Mouse (Mus musculus): ENCODE results near the gene Itpr2. TPM values are rescaled to one million over a fixed set of nuclear protein-coding genes. Genes with fewer than 3 reads are reported as not detected.

Gene Itpr2
- polyA plus RNA-seq, 1 experiment from 2014 or later = 3.9 TPM

DNA sequence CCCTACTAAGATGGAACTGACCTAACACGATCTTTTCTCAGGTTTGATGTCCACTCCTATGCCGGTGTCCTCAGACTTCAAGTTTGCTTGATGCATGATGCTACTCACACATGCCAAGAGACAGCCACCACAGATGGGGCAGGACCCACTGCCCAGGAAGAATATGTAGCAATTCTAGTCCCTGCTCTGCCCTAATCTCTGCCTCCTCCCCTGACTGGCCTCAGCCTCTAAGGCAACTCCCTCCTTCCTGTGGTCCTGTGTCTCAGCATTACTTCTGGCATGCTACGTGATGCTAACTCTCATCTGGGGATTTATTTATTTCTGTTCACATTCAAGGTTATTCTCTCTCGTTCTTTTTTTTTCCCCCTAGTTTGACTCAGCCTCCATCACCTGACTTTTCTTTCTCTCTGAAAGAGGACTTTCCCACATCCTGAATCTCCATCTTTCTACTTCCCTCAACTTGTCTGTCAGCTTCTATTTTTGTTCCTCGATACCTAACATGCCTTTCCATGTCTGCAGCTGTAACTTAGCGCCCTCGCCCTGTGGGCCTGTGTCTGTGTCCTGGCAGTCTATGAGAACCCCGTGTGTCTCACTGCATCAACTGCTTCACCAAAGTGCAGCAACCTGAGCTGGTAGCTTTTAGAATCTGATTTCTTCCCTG, 279.5 kb downstream of the Itpr2 start:
- no peaks in the 10 kb centered on the region for H3K9me3 ChIP-seq (ENCODE audit: control insufficient read depth, low read length)
- H3K4me2 ChIP-seq = no peak overlapping the region
- ATAC-seq (ENCODE audit: low FRiP score) (no peak), DNase-seq (ENCODE audit: low spot score, missing footprints) (no peak)
- WGBS = 82% methylated on average over 8 of the region's 8 CpGs
- H3K27ac ChIP-seq (ENCODE audit: low read depth, low read length) = no peak overlapping the region
- no peaks in the 10 kb centered on the region for H3K36me3 ChIP-seq (ENCODE audit: control insufficient read depth, insufficient read depth, low read length)
- no peak overlapping the region for H3K4me3 ChIP-seq (ENCODE audit: low read depth, low read length)
- no peaks in the 10 kb centered on the region for H3K4me1 ChIP-seq (ENCODE audit: control insufficient read depth, insufficient read depth, low read length)
- no peaks in the 10 kb centered on the region for H3K27me3 ChIP-seq (ENCODE audit: control insufficient read depth, insufficient read depth, low read length)
- H3K9ac ChIP-seq (ENCODE audit: low read length) = no peak overlapping the region

DNA sequence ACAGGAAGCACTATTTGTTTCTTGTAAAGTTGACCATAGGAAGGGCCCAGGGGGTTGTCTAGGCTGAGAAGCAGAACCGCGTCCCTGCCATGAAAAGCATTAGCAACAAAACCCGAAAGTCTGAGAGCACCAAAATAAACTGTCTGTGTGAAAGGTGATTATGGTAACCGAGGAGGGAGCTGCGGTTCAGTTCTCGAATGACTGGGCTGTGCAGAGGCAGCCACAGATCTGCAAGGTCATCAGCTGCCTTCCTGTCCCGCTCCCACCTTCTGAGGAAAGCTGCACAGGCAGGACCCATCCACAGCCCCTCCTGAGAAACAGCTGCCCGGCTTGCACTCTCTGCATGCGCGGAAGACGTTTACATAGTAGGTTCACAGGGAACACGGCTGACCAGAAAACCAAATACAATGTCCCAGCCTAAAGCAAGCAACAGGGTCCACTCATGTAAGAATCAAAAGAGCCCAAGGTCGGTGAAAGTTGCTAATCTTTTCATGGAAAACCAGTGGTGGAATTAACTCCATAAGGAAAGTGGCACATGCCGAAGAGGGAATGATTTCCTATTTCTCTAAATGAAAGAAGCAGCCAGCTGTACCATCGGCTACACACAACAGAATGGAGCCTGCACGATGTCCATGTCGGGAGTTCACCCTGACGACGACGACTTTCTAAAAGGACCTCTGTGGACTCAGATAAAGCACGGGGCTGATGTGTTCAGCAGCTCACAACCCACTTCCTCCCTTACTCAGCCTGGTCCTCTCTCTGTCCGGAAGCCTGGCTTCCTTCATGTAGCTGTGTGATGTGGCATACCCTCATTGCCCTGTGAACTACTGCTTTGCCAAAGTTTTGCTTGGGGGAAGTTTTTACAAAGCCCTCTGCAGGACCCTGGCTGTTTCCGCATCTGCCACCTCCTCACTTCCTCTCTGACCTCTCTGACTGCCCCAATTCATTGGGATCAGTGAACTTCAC, 280.4 kb downstream of the Itpr2 start:
- Histone ChIP-seq H3K4me3 (ENCODE audit: low read depth, low read length) (no peak overlapping the region), H3K9me3 (ENCODE audit: control insufficient read depth, low read length) (no peaks in the 10 kb centered on the region), H3K9ac (ENCODE audit: low read length) (no peak overlapping the region), H3K4me1 (ENCODE audit: control insufficient read depth, insufficient read depth, low read length) (no peaks in the 10 kb centered on the region), H3K4me2 (no peak overlapping the region), H3K27ac (ENCODE audit: low read depth, low read length) (no peak overlapping the region), H3K27me3 (ENCODE audit: control insufficient read depth, insufficient read depth, low read length) (no peaks in the 10 kb centered on the region), H3K36me3 (ENCODE audit: control insufficient read depth, insufficient read depth, low read length) (no peaks in the 10 kb centered on the region)
- ATAC-seq (ENCODE audit: low FRiP score) = no peak
- 67% methylated on average over 23 of the region's 23 CpGs for WGBS
- DNase-seq (ENCODE audit: low spot score, missing footprints) = no peak

DNA sequence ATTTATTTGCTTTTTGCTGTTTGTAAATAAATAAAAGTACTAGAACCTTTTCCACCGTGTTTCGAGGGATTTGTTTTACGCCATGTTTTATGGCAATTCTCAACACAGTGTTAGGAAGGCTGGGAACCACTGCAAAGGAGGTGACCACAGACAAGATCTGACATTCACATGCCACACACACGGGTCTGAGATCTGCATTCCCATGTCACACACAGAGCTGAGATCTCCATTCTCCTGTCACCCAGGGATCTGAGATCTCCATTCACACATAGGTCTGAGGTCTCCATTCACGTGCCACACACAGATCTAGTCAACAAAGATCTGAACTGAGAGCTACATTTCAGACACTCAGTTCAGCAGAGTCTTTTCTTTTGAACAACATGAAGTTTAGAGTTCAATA, 282.0 kb downstream of the Itpr2 start:
- 80% methylated on average over 5 of the region's 5 CpGs for WGBS
- Histone ChIP-seq H3K27ac (ENCODE audit: low read depth, low read length) (no peak overlapping the region), H3K4me1 (ENCODE audit: control insufficient read depth, insufficient read depth, low read length) (no peaks in the 10 kb centered on the region), H3K4me2 (no peak overlapping the region), H3K36me3 (ENCODE audit: control insufficient read depth, insufficient read depth, low read length) (no peaks in the 10 kb centered on the region), H3K9ac (ENCODE audit: low read length) (no peak overlapping the region), H3K9me3 (ENCODE audit: control insufficient read depth, low read length) (no peaks in the 10 kb centered on the region), H3K27me3 (ENCODE audit: control insufficient read depth, insufficient read depth, low read length) (no peaks in the 10 kb centered on the region), H3K4me3 (ENCODE audit: low read depth, low read length) (no peak overlapping the region)
- DNase-seq (ENCODE audit: low spot score, missing footprints) = no peak
- no peak for ATAC-seq (ENCODE audit: low FRiP score)

DNA sequence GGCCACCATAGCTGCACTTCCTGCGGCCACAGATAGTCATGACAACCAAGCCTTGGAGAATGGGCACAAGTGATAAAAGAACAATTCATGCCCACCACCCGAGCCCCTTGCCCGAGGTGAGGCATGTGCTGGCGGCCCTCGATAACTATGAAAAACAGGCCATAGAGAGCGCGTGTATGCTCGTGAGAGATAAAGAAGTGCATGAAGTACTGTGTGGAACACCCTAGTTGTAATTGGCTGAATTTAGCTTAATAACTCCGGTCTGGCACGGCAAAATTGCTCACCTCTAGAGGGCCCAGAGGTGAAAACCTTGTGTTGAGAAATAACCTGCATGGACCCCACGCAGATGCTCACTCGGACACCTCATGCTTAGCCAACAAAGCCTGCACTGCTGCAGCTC, 282.5 kb downstream of the Itpr2 start:
- Histone ChIP-seq H3K36me3 (ENCODE audit: control insufficient read depth, insufficient read depth, low read length) (no peaks in the 10 kb centered on the region), H3K27ac (ENCODE audit: low read depth, low read length) (no peak overlapping the region), H3K4me3 (ENCODE audit: low read depth, low read length) (no peak overlapping the region), H3K4me2 (no peak overlapping the region), H3K9ac (ENCODE audit: low read length) (no peak overlapping the region), H3K9me3 (ENCODE audit: control insufficient read depth, low read length) (no peaks in the 10 kb centered on the region), H3K27me3 (ENCODE audit: control insufficient read depth, insufficient read depth, low read length) (no peaks in the 10 kb centered on the region), H3K4me1 (ENCODE audit: control insufficient read depth, insufficient read depth, low read length) (no peaks in the 10 kb centered on the region)
- no peak for DNase-seq (ENCODE audit: low spot score, missing footprints)
- ATAC-seq (ENCODE audit: low FRiP score) = no peak
- 91% methylated on average over 12 of the region's 12 CpGs for WGBS

DNA sequence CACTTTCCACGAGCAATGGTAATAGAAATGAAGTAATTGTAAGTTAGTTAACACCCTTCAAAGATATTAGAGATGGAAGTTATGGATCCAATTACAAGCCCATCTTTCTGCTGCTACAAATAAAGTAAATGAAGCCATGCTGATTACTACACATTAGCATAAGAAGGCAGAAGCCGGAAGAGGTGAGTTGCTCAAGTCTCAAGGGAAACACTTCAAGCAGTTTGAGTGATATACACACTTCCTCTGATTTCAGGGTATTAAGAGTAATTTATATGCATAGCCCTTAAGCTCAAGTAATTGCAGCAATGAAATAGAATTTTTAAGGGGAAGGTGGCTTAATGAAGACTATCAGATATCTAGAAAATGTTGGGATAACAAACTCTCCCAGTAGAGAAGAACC, 286.7 kb downstream of the Itpr2 start:
- 82% methylated on average over 2 of the region's 2 CpGs for WGBS
- Histone ChIP-seq H3K9me3 (ENCODE audit: control insufficient read depth, low read length) (no peaks in the 10 kb centered on the region), H3K27ac (ENCODE audit: low read depth, low read length) (no peak overlapping the region), H3K27me3 (ENCODE audit: control insufficient read depth, insufficient read depth, low read length) (no peaks in the 10 kb centered on the region), H3K4me1 (ENCODE audit: control insufficient read depth, insufficient read depth, low read length) (no peaks in the 10 kb centered on the region), H3K36me3 (ENCODE audit: control insufficient read depth, insufficient read depth, low read length) (no peaks in the 10 kb centered on the region), H3K4me2 (no peak overlapping the region), H3K9ac (ENCODE audit: low read length) (no peak overlapping the region), H3K4me3 (ENCODE audit: low read depth, low read length) (no peak overlapping the region)
- DNase-seq (ENCODE audit: low spot score, missing footprints) = no peak
- ATAC-seq (ENCODE audit: low FRiP score) = no peak

DNA sequence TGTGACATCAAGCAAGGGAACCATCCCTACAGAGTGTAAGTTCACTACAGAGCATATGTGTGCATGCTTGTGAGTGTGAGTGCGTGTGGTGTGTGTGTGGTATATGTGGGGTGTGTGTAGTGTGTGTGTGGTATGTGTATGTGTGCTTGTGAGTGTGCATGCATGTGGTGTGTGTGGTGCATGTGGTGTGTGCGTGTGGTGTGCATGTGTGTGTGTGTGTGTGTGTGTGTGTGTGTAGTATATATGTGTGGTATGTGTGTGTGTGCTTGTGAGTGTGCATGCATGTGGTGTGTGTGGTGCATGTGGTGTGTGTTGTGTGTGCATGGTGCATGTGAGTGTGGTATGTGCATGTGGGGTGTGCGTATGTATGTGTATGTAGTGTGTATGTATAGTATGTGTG, 289.7 kb downstream of the Itpr2 start:
- no peak for ATAC-seq (ENCODE audit: low FRiP score)
- Histone ChIP-seq H3K36me3 (ENCODE audit: control insufficient read depth, insufficient read depth, low read length) (no peaks in the 10 kb centered on the region), H3K27ac (ENCODE audit: low read depth, low read length) (no peak overlapping the region), H3K27me3 (ENCODE audit: control insufficient read depth, insufficient read depth, low read length) (no peaks in the 10 kb centered on the region), H3K9ac (ENCODE audit: low read length) (no peak overlapping the region), H3K4me2 (no peak overlapping the region), H3K4me3 (ENCODE audit: low read depth, low read length) (no peak overlapping the region), H3K9me3 (ENCODE audit: control insufficient read depth, low read length) (no peaks in the 10 kb centered on the region), H3K4me1 (ENCODE audit: control insufficient read depth, insufficient read depth, low read length) (no peaks in the 10 kb centered on the region)
- 84% methylated on average over 3 of the region's 3 CpGs for WGBS
- no peak for DNase-seq (ENCODE audit: low spot score, missing footprints)

DNA sequence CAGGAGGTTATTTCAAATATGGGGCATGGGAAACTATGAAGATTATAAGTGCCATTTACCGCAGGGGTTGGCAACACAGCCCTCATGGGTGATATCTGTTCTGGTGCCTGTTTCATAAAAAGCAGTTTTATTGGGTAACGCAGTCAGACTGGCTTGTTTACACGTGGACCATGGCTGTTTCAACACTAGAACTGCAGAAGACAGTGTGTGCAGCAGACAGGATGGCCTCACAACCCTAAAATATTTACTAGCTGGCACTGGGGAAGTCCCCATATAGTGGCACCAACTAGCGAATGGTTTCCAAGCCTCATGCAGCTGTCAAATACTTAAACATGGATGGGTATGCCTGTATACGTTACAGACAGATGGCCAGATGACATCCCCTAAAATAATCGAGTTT, 290.8 kb downstream of the Itpr2 start:
- WGBS = 87% methylated on average over 6 of the region's 6 CpGs
- Histone ChIP-seq H3K4me2 (no peak overlapping the region), H3K9me3 (ENCODE audit: control insufficient read depth, low read length) (no peaks in the 10 kb centered on the region), H3K36me3 (ENCODE audit: control insufficient read depth, insufficient read depth, low read length) (no peaks in the 10 kb centered on the region), H3K27me3 (ENCODE audit: control insufficient read depth, insufficient read depth, low read length) (no peaks in the 10 kb centered on the region), H3K4me1 (ENCODE audit: control insufficient read depth, insufficient read depth, low read length) (no peaks in the 10 kb centered on the region), H3K9ac (ENCODE audit: low read length) (no peak overlapping the region), H3K4me3 (ENCODE audit: low read depth, low read length) (no peak overlapping the region), H3K27ac (ENCODE audit: low read depth, low read length) (no peak overlapping the region)
- no peak for ATAC-seq (ENCODE audit: low FRiP score)
- no peak for DNase-seq (ENCODE audit: low spot score, missing footprints)

DNA sequence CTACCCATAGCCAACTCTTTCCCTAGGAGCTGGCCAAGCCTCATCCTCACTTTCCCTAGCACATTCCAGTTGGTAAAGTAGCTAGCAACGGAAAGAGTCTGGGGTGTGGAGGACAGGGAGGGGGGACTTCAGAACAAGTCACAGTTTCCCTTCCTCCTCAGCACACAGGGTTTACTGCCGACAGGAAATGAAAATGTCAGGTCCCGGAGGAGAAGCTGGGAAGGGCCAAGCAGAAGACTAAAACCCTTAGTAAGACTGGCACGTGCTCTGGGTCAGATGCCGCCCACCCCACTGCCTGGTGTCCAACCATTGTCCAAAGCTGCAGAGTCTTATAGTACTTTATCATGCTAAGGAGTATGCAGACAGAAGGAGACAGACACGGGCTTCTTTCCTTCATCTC, 293.0 kb downstream of the Itpr2 start:
- Histone ChIP-seq H3K27me3 (ENCODE audit: control insufficient read depth, insufficient read depth, low read length) (no peaks in the 10 kb centered on the region), H3K9me3 (ENCODE audit: control insufficient read depth, low read length) (no peaks in the 10 kb centered on the region), H3K27ac (ENCODE audit: low read depth, low read length) (no peak overlapping the region), H3K4me1 (ENCODE audit: control insufficient read depth, insufficient read depth, low read length) (no peaks in the 10 kb centered on the region), H3K4me3 (ENCODE audit: low read depth, low read length) (no peak overlapping the region), H3K36me3 (ENCODE audit: control insufficient read depth, insufficient read depth, low read length) (no peaks in the 10 kb centered on the region), H3K4me2 (no peak overlapping the region), H3K9ac (ENCODE audit: low read length) (no peak overlapping the region)
- ATAC-seq (ENCODE audit: low FRiP score) = no peak
- DNase-seq (ENCODE audit: low spot score, missing footprints) = no peak
- 80% methylated on average over 6 of the region's 6 CpGs for WGBS

DNA sequence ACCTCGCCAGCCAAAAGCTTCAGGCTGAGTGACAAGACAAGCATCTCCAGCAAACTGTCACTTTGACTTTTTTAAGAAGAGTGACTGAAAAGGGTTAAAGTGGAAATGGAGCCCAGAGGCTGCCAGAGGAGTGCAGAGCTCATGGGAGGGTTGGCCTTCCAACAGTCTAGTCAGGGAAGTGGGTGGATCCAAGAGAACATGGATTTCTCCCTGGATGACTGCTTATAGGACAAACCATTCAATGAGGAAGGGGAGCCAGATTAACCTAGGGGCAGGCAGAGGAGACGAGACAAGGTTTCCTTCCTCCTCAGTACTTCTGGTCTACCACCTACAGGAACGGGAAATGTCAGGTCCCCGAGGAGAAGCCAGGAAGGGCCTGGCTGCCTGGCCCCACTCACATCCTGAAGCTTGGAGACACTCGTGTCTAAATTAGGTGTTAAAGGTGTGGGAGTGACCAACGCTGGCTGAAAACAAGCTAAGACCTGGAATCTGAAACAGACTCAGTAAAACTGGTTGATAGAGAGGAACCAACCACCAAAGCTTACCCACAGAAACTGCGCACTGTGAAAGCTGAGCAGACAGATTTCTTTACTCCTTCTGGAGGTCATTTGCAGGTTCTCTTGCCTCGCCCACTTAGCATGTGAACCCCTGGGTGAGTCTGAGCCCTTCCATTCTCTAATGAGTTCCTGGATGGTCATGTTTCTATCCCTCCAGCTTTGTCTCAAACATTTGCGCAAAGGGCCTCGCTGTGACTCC, 294.6 kb downstream of the Itpr2 start:
- Histone ChIP-seq H3K4me2 (no peak overlapping the region), H3K27me3 (ENCODE audit: control insufficient read depth, insufficient read depth, low read length) (no peaks in the 10 kb centered on the region), H3K36me3 (ENCODE audit: control insufficient read depth, insufficient read depth, low read length) (no peaks in the 10 kb centered on the region), H3K9me3 (ENCODE audit: control insufficient read depth, low read length) (no peaks in the 10 kb centered on the region), H3K9ac (ENCODE audit: low read length) (no peak overlapping the region), H3K27ac (ENCODE audit: low read depth, low read length) (no peak overlapping the region), H3K4me1 (ENCODE audit: control insufficient read depth, insufficient read depth, low read length) (no peaks in the 10 kb centered on the region), H3K4me3 (ENCODE audit: low read depth, low read length) (no peak overlapping the region)
- WGBS = 85% methylated on average over 10 of the region's 10 CpGs
- no peak for ATAC-seq (ENCODE audit: low FRiP score)
- DNase-seq (ENCODE audit: low spot score, missing footprints) = no peak

Data from midbrain, embryonic 11.5 days (tissue).